Mouse (Mus musculus) cerebellum, postnatal 36 days (tissue): ENCODE data around the gene Dpy19l2.
"Not testable (repeated sequence)": the region's sequence is repeated elsewhere in the genome, so short reads cannot be mapped to it uniquely, and the experiment has no call there.

ENCODE experiments used
- DNase-seq, 2 experiments: peaks; one replicate each; pipeline ENCODE4 v3.0.0; 2021 to 2022; ENCODE audit warnings: mixed read lengths in 2 of 2

Gene Dpy19l2

DNA sequence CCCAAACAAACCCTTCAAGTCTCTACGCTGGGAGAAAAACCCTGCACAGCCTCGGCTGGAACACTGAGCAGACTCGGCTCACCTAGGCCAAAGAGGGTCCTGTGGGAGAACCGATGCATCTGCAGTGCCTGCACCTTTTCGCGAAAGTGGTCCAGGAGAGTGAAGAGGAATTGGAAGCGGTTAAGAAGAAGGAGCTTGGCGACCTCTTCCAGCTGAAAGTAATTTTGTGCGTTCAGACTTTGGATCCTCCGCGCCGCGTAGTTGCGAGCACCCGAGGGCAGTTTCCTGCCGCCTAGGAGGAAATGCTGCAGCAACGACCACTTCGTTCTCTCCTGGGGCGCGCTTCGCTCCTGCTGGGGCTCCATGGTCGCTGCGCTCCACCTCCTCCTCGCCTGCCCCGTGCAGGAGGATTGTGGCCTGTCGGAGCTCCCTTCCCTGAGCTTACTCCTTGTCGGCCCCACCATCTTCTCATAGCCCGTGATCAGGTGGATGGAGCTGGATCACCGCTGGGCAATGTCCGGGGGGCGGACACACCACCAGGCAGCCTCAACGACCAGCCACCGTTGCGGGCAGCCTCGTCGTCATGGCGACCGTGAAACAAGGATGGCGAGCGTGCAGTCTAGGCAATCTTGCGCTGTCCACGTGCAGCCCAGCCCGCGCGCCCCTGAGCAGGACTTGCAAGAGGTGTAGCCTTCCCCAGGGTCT, at the start of gene Dpy19l2:
TSS of gene Dpy19l2 (minus strand) at position 594 of the 705 bp plus-strand sequence.
- no peak for DNase-seq

DNA sequence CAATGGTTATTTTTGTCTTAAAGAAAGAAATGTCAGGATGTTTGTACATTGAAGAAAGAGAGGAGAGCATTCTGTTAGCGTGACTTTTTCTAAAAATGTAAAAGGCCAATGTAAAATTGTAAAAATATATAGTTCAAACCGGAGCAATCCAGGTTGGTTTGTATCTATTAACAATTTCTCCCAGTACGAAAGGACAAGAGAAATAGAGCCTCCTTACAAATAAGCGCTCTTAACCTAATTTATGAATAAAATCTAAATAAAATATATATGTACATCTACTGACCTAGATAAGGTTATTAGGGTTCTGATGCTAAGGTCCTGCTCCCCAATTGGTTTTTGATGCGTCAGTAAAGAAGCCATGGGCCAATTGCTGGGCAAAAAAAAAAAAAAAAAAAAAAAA, 48.9 kb upstream of the Dpy19l2 start:
- DNase-seq = no peak

DNA sequence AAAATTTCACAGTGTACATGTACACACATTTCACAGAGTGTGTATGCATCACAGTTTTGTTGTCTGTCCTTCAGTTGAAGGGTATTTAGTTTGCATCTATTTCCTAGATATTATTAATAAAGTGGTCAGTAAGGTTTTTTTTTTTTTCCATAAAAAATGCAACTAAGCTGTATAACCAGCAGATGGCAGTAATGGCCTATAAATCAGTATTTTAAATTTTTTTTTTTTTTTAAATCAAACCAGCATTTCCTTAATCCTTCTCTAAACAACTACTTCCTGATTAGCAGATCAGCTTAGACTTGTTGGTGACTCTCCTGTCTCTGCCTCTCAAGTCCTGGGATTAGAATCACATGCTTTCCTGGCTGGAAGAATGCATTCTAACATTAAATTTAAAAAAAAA, 5.2 kb upstream of the Dpy19l2 start:
- DNase-seq = no peak

DNA sequence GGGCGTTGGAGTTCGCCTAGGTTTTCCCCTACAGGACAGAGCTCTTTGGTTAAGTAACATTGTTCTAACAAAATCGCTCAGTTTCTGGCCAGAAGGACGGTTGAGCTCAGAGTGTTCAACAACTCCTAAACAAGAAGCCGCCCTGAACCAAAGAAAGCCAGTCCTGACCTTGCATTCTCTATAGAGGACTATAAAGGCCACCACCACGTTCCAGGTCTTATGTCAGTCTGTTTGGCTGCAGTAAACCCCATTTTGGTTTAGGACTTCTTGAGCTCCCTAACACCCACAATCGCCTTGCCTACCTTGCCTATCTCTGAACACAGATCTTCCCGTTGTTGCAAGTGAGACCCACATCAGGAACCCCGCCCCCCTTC, 299 bp upstream of the Dpy19l2 start:
- DNase-seq = no peak

DNA sequence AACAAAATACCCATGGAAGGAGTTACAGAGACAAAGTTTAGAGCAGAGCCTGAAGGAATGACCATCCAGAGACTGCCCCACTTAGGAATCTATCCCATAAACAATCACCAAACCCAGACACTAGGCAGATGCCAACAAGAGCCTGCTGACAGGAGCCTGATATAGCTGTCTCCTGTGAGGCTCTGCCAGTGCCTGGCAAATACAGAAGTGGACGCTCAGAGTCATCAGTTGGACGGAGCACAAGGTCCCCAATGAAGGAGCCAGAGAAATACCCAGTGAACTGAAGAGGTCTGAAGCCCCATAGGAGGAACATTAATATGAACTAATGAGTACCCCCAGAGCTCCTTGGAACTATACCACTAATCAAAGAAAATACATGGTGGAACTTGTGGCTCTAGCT, 58.8 kb downstream of the Dpy19l2 start:
- not testable (repeated sequence) for DNase-seq

DNA sequence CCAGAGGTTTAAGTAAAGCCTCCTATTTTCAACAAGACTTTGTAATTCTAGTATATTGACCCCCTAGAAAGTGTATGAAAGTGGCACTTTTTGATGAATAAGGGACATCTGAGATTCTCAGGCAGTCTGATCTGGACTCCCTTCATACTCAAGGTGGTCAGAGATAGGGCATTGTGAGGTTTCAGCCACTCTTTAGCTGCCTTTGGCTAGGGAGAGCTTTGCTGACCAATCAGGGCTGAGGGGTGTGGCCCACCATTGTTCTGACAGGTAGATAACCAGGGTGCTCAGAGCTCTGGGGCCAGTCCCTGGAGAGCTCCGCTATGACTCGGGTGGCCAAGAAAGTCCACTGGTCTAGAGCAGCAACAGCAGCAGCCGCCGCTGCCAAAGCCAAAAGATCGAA, 71.2 kb downstream of the Dpy19l2 start, which contains the start of gene Cypt4:
TSS of gene Cypt4 (plus strand) at position 301 of the 400 bp plus-strand sequence.
- no peak for DNase-seq

DNA sequence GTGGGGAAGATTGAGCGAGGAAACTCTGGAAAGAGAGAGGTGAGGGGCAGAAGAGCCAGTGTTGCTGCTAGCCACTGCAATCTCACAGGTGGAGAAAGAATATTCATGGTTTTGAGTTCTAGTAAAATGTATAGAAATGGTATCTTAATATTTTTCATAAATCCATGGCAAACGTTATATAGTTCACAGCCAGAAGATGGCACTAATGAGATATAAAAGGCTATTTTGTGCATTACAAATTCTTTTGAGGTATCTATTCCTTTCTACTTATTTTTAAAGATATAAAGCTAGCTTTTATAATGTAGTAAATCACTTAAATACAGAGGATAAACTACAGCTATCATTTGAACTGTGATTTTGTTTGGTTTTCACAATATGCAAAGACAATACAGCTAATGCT, 157.9 kb downstream of the Dpy19l2 start:
- no peak for DNase-seq

DNA sequence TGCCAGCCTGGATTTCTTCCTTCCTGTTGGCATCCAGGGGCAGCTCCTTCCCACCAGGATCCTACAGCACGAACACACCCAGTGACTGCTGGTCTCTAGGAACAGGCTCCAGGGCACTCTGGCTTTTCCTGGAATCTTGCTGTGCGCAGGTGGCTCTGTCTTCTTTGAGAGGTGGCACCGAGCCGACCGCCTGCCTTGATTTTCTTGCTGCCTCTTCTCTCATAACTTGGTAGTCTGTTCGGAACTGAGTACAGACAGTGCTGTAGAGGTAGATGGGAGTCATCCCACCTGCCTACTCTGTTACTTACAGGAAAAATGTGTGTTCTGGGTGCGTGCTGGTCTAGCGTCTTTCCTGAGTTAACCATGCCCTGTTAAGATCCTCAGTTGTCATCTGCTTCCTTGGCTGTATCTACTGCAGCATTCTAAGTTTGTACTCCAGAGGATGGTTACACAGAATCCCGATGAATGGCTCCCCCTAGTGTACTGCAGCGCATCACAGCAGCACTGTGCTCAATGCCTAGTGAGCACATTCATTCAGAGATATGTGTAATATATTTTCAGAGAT, 179.4 kb downstream of the Dpy19l2 start:
- peak; percentile 75 to 82 for DNase-seq

DNA sequence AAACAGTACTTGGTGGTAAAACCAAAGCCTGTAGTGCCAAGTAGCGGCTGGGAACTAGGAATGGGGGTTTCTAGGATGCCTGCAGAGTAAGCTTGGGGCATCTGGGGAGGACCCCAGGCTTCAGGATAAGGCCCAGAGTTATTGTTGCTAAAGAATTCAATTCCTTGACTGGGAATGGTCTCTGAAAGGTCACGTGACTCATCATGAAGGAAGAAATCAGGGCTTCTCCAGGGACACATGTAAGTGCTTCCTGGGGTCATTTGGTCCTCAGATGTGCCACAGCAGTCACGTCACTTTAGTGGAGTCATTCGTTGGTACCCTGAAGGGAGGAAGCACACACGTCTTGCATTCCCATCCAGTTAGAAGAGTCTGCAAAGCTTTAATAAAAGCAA, 182.0 kb downstream of the Dpy19l2 start:
- DNase-seq = no peak

DNA sequence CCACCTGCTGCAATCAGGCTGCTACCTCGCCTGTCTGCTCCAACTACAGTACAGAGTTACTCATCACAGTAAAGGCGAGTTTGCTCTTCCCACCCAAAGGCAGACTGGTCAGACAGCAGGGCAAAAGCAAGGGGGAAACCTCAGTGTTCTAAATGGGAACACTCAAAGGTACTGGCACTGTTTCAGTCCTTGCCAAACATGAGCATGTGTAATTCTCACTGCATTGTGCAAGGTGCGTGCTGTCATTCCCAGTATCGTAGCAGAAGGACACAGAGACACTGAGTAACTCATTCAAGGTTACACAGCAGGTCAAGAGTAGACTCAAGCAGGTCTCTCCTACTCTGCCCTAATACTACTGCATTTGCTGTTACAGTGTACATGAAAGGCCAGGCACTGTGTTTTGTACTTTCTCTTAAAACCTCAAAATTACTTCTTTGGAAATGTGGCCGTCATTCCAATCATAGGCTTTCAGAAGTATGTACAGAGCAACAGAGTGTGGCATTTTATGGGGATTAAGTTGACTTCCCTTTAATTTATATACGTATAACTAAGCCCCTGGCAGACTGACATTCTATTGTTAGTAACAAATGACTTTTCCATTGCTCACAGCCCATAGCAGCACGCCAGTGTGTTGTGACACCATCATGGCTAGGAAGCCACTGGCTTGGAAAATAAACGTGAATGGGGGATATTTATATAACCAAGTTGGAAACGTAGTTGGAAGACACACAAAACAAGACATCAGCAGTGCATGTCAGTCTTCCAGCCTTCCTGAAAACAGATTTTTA, 182.6 kb downstream of the Dpy19l2 start:
- DNase-seq = no peak

DNA sequence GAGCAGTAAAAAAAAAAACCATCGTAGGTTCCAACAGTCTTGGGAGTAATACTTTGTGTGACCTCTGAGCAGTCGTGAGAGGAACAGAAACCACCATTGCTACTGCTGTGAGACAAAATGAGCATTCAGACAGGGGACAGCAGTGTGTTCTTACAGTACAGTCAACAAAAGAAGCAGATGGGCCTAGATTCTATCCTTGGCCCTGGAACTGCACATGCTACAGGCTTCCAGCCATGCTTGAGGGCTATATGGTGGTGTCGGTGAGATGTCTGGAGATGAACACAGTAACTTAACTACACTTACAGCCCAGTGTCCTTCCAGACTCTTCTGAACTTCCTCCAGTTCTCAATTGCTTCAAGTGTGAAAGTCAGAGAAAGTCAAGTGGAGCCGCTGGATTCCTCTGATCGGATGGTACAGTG, 184.0 kb downstream of the Dpy19l2 start:
- DNase-seq = no peak

DNA sequence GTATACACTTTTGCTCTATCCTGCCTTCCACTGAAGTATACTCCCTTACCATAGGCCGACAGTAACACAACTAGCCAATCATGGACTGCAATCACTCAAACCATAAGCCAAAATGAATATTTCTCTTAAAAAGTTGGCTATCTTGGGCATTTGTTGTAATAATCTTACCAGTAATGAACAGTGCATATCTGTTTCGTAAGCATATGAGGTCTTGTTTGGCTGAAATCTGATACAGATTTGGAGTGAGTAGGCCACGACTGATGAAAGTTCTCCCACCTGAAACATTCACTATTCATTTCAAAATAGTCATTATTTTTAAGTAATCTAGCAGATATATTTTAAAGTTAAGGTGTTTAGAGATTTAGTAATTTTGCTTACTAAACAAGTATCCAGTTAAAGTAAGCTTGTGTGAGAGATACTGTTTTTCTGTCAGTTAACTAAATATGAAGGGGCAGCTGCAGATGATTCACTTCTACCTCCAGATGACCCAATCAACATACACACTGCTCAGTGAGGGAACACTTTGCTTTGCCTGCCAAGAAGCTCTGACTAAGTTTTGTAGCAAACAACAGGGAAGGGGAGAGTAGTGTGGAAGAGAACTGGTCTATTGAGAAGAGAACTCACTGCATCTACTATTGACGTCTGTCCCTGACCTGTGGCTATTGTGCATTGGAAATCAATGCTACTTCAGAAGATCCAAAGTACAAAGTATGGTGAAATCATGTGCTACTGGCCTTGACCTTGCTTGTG, 184.5 kb downstream of the Dpy19l2 start:
- DNase-seq = no peak

DNA sequence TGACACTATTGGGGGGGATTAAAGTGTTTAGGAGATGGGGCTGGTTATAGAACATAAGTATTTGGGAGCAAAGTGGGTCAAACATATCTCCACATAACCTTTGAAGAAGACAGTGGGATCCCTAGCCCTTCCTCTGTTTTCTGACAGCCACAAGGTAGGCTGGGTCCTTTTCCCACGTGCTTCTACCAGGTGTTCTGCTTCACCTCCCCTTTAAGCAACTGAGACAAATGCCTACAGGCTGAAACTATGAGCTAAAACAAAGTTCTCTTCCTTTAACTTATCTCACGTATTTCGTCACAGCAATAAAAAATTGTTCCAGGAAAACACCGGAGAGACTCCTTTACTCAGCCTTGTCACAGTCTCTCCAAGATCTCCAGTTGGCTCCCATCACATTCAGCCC, 187.2 kb downstream of the Dpy19l2 start:
- DNase-seq = no peak
